Mouse (Mus musculus) lung, adult 2 months (tissue): ENCODE results near the gene Zc3h12a.

Source experiments
- CTCF ChIP-seq: fragments of 200-500 bp; IDR thresholded peaks from 2 replicates; pipeline ENCODE4 v1.5.1; 2011; ENCODE audit warnings: mild to moderate bottlenecking, low read length, control low read depth; ENCODE audit not compliant: insufficient read depth
- POLR2A ChIP-seq: fragments of 200-500 bp; IDR thresholded peaks from 2 replicates; pipeline ENCODE4 v1.6.1; 2011; ENCODE audit warnings: low read depth, mild to moderate bottlenecking, control low read depth, low read length, borderline replicate concordance; ENCODE audit errors: extremely low read depth

DNA sequence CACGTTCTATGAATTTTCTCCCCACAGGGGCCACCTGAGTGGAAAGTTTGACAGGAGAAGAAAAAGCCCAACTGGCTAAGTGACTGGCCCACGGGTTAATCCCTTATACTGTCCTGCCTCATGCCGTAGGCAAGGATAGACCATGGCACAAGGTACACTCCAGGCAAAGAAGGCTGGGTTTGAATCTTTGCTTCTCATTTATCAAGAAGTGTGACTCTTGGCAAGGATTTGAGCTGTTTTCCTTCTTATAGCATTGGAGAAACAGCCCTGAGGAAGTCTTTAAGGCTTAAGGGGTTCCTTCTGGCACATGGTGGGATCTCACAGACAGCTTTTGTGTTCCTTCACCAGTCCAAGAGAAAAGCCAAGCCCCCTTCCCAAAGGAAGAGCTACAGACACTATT lies 1.5 kb downstream of the Zc3h12a start:
- TF ChIP-seq POLR2A = no peak
- no peak for TF ChIP-seq CTCF
